Mouse (Mus musculus) MEL (cell line): ENCODE measurements around the gene Nkd1.

Experiments
- CTCF ChIP-seq, 3 experiments: IDR thresholded peaks in 2 of 3; conservative IDR thresholded peaks in 1 of 3; 2 replicates each; pipeline ENCODE4 v1.5.1; 2011 to 2012; ENCODE audit warnings: low read length in 3 of 3, low read depth in 2 of 3, mild to moderate bottlenecking in 2 of 3, improper control_type of control experiment in 1 of 3, inconsistent platforms in 1 of 3, mixed read lengths in 1 of 3, moderate library complexity in 1 of 3; ENCODE audit not compliant: control insufficient read depth in 1 of 3, insufficient read depth in 1 of 3, poor library complexity in 1 of 3, severe bottlenecking in 1 of 3
- EP300 ChIP-seq, 2 experiments: IDR thresholded peaks; 2 replicates each; pipeline ENCODE4 v1.6.1; 2011; ENCODE audit warnings: improper control_type of control experiment in 2 of 2, low read length in 2 of 2, low read depth in 1 of 2, mild to moderate bottlenecking in 1 of 2
- MAFK ChIP-seq: IDR thresholded peaks from 2 replicates; pipeline ENCODE4 v1.6.1; 2011; ENCODE audit warnings: low read depth, mild to moderate bottlenecking, low read length, improper control_type of control experiment, borderline replicate concordance
- POLR2AphosphoS2 ChIP-seq: IDR thresholded peaks from 2 replicates; pipeline ENCODE4 v1.6.1; 2011; ENCODE audit warnings: low read length, improper control_type of control experiment
- RAD21 ChIP-seq: IDR thresholded peaks from 2 replicates; pipeline ENCODE4 v1.6.1; 2011; ENCODE audit warnings: mild to moderate bottlenecking, low read depth, low read length, improper control_type of control experiment
- ZNF384 ChIP-seq: IDR thresholded peaks from 2 replicates; pipeline ENCODE4 v1.6.1; 2012; ENCODE audit warnings: low read depth, mild to moderate bottlenecking, inconsistent platforms, low read length, improper control_type of control experiment

DNA sequence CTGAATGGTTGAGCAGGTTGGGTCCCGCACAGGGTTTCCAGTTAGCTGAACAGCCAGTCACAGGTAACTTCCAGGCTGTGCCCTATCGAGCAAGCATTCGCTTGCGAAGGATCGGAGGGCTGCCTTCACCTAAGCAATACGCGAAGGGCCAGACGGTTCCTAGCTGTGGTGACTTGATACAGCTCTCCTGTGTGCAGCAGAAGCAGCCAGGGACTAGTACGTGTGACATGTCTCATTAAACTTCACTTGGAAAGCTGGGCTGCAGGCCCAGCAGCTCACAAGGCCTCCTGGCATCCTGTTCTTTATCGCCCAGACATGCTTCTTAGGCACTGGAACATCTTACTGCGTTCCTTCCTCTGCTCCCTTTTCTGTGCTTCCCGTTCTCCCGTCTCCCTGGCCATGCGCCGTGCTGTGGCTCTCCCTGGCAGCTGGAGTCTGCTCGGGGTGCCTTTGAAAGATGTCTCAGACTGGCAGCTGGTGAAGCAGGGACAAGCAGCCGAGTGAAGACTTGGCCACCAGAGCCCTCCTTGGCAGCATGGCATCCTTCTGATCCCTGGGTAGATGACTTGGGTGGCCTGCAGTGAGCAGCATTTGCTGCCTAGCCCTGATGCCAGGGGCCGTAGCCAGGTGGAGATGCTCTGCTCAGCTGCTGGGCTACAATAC, 58.6 kb downstream of the Nkd1 start:
- TF ChIP-seq EP300 (IDR thresholded peaks at IDR 0.05; ENCODE audit: low read depth in 1 of 2, low read length in 2 of 2) (no peak), ZNF384 (no peak), RAD21 (no peak), POLR2AphosphoS2 (no peak), MAFK (no peak), CTCF (IDR thresholded peaks at IDR 0.05 in 2 of 3, conservative IDR thresholded peaks at IDR 0.05 in 1 of 3; ENCODE audit: control insufficient read depth in 1 of 3, insufficient read depth in 1 of 3, low read depth in 2 of 3, low read length in 3 of 3, poor library complexity in 1 of 3, severe bottlenecking in 1 of 3) (no peak)
